Mouse (Mus musculus) bone marrow macrophage, adult 2 months (primary cell): ENCODE results near the gene Tnni3. TPM values are rescaled to one million over a fixed set of nuclear protein-coding genes. Genes with fewer than 3 reads are reported as not detected.
"Not testable (repeated sequence)": the region's sequence is repeated elsewhere in the genome, so short reads cannot be mapped to it uniquely, and the experiment has no call there.

Experiments
- H3K27ac ChIP-seq: 2 replicates; pipeline ENCODE4 v1.5.1; 2012; ENCODE audit warnings: low read depth, low read length; ENCODE audit not compliant: insufficient read depth
- H3K4me1 ChIP-seq: 2 replicates; pipeline ENCODE4 v1.6.1; 2012; ENCODE audit warnings: low read length; ENCODE audit not compliant: control insufficient read depth, insufficient read depth
- H3K4me3 ChIP-seq: 2 replicates; pipeline ENCODE4 v1.5.1; 2012; ENCODE audit warnings: mild to moderate bottlenecking, low read length, moderate library complexity; ENCODE audit not compliant: insufficient read depth
- CTCF ChIP-seq: IDR thresholded peaks from 2 replicates; pipeline ENCODE4 v1.5.1; 2012; ENCODE audit warnings: low read depth, mild to moderate bottlenecking, low read length, moderate library complexity
- POLR2A ChIP-seq: IDR thresholded peaks from 2 replicates; pipeline ENCODE4 v1.6.1; 2012; ENCODE audit warnings: mild to moderate bottlenecking, low read depth, low read length, borderline replicate concordance
- polyA plus RNA-seq: library from polyadenylated mRNA; stranded (reverse); fragments of >200 nt; gene quantifications from 2 replicates; pipeline ENCODE4 v1.2.4, GENCODE M21; 2012; ENCODE audit not compliant: missing spikeins, insufficient read depth, insufficient read length

Tnni3 gene
- 12.3 and 19.9 TPM in 2 replicates for polyA plus RNA-seq

- H3K4me1 ChIP-seq = peaks cover 12% of the 10 kb centered on the region
- TF ChIP-seq CTCF = peak; percentile 63
- H3K27ac ChIP-seq, H3K4me3 ChIP-seq: not testable (repeated sequence)
Observed at GRCm38 (mm10) chr7:4524212-4524922, at the start of gene Tnni3. Gene Tnni3, minus strand, starts transcription at chr7:4524229.

- H3K4me1 ChIP-seq, H3K4me3 ChIP-seq, H3K27ac ChIP-seq: not testable (repeated sequence)
Observed at GRCm38 (mm10) chr7:4572361-4572760, 48.3 kb upstream of the Tnni3 start.

GRCm38 (mm10) chr7:4562660-4563059 lies 38.6 kb upstream of the Tnni3 start:
- Histone ChIP-seq H3K27ac (no peak overlapping the region), H3K4me1 (no peaks in the 10 kb centered on the region), H3K4me3 (no peak overlapping the region)
- TF ChIP-seq CTCF (no peak), POLR2A (no peak)

- Histone ChIP-seq H3K4me3 (no peak overlapping the region), H3K4me1 (no peaks in the 10 kb centered on the region), H3K27ac (no peak overlapping the region)
- TF ChIP-seq POLR2A = no peak
- no peak for TF ChIP-seq CTCF
Observed at GRCm38 (mm10) chr7:4557167-4557560, 33.1 kb upstream of the Tnni3 start.

GRCm38 (mm10) chr7:4556256-4557166 lies 32.5 kb upstream of the Tnni3 start:
- no peaks in the 10 kb centered on the region for H3K4me1 ChIP-seq
- no peak overlapping the region for H3K4me3 ChIP-seq
- TF ChIP-seq CTCF (peak; percentile 84; the same call in 1 of the 2 replicates), POLR2A (no peak)
- H3K27ac ChIP-seq = no peak overlapping the region

GRCm38 (mm10) chr7:4547221-4547641 lies 23.2 kb upstream of the Tnni3 start, which contains the start of gene Syt5:
Gene Syt5, minus strand, starts transcription at chr7:4547541.
- no peak within 1 kb of the TSS for H3K27ac ChIP-seq
- H3K4me1 ChIP-seq = no peaks in the 10 kb centered on the region
- H3K4me3 ChIP-seq = no peak within 1 kb of the TSS
- TF ChIP-seq CTCF = no peak
- TF ChIP-seq POLR2A = no peak

GRCm38 (mm10) chr7:4546591-4547131 lies 22.6 kb upstream of the Tnni3 start:
- H3K4me3 ChIP-seq = no peak overlapping the region
- no peaks in the 10 kb centered on the region for H3K4me1 ChIP-seq
- TF ChIP-seq CTCF (no peak), POLR2A (no peak)
- H3K27ac ChIP-seq = no peak overlapping the region

- H3K27ac ChIP-seq = no peak overlapping the region
- H3K4me1 ChIP-seq = no peaks in the 10 kb centered on the region
- H3K4me3 ChIP-seq = no peak overlapping the region
- TF ChIP-seq CTCF (no peak), POLR2A (no peak)
Observed at GRCm38 (mm10) chr7:4546050-4546449, 22.0 kb upstream of the Tnni3 start.

GRCm38 (mm10) chr7:4542013-4542412 lies 18.0 kb upstream of the Tnni3 start:
- no peaks in the 10 kb centered on the region for H3K4me1 ChIP-seq

GRCm38 (mm10) chr7:4541344-4541743 lies 17.3 kb upstream of the Tnni3 start:
- H3K4me3 ChIP-seq = no peak overlapping the region
- H3K27ac ChIP-seq = no peak overlapping the region
- no peaks in the 10 kb centered on the region for H3K4me1 ChIP-seq
- TF ChIP-seq POLR2A (no peak), CTCF (no peak)

More at GRCm38 (mm10) chr7:4542013-4542412, 18.0 kb upstream of the Tnni3 start:
- no peak overlapping the region for H3K27ac ChIP-seq
- TF ChIP-seq CTCF (no peak), POLR2A (no peak)
- no peak overlapping the region for H3K4me3 ChIP-seq
